Mouse (Mus musculus): ENCODE results near the gene Slc46a2. TPM values are rescaled to one million over a fixed set of nuclear protein-coding genes. Genes with fewer than 3 reads are reported as not detected.

The Slc46a2 gene
- polyA plus RNA-seq, 1 experiment: not detected

DNA sequence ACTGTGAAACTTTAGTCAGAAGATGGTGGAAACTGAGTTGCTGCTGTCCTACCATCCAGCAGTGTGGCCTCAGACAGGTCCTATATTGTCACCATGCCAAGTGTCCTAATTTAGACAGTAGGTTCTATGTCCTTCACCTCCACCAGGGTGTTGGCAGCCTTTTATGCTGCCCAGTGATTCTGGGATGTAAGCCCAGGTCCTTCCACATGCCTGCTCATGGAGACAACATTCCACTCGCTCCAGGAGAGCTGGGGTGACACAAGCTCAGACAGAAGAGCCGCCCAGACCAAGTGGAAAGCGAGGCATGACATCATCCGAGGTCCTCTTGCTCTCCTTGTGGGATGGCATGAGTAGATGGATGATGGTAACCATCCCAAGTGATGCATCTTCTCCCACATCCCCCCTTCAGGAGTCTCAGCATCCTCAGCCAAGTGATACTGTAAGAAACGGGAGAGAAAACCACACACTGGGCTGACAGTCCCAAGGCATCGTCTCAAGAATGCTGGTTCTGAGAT is 24.7 kb downstream of the Slc46a2 start:
- DNase-seq (ENCODE audit: low read depth): no peak

DNA sequence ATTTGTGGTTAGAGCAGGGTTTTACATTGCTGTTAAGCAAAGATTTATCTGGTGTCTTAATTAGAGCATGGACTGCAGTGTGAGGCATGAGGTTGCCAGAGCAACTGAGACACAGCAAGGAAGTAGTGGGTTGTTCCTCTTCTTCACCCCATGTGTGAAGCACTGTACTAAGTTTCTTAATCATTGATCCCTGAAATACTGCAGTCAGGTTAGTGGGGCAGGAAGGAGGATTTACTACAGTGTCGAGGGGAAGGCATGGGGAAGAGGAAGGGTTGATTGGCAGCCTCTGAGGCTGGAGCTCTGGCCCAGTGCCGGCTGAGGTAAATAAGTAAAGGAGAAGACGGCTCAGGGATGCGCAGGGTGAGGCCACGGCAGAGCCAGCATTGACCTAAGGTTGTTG is 26.8 kb downstream of the Slc46a2 start:
- TF ChIP-seq CTCF (IDR thresholded peaks at IDR 0.05; ENCODE audit: borderline replicate concordance, extremely low read depth, insufficient read depth, insufficient read length) (no peak), POLR2A (IDR thresholded peaks at IDR 0.05; ENCODE audit: borderline replicate concordance, extremely low read depth, insufficient read depth, insufficient read length, poor library complexity, severe bottlenecking) (no peak)
- DNase-seq (ENCODE audit: low read depth): no peak

More for the DNA sequence above, 24.7 kb downstream of the Slc46a2 start:
- TF ChIP-seq CTCF (IDR thresholded peaks at IDR 0.05; ENCODE audit: borderline replicate concordance, extremely low read depth, insufficient read depth, insufficient read length) (no peak), POLR2A (IDR thresholded peaks at IDR 0.05; ENCODE audit: borderline replicate concordance, extremely low read depth, insufficient read depth, insufficient read length, poor library complexity, severe bottlenecking) (no peak)

- TF ChIP-seq POLR2A (IDR thresholded peaks at IDR 0.05; ENCODE audit: borderline replicate concordance, extremely low read depth, insufficient read depth, insufficient read length, poor library complexity, severe bottlenecking): no peak
- no peak for TF ChIP-seq CTCF (IDR thresholded peaks at IDR 0.05; ENCODE audit: borderline replicate concordance, extremely low read depth, insufficient read depth, insufficient read length)
- DNase-seq (ENCODE audit: low read depth): no peak
These were observed 27.8 kb downstream of the Slc46a2 start for GRCm38 (mm10) chr4:59887011-59887410.

- no peak for TF ChIP-seq CTCF (IDR thresholded peaks at IDR 0.05; ENCODE audit: borderline replicate concordance, extremely low read depth, insufficient read depth, insufficient read length)
- TF ChIP-seq POLR2A (IDR thresholded peaks at IDR 0.05; ENCODE audit: borderline replicate concordance, extremely low read depth, insufficient read depth, insufficient read length, poor library complexity, severe bottlenecking): no peak
- no peak for DNase-seq (ENCODE audit: low read depth)
These were observed 28.6 kb downstream of the Slc46a2 start for GRCm38 (mm10) chr4:59886281-59886680.

- no peak for TF ChIP-seq POLR2A (IDR thresholded peaks at IDR 0.05; ENCODE audit: borderline replicate concordance, extremely low read depth, insufficient read depth, insufficient read length, poor library complexity, severe bottlenecking)
- no peak for DNase-seq (ENCODE audit: low read depth)
These were observed 30.6 kb downstream of the Slc46a2 start for GRCm38 (mm10) chr4:59884136-59884696.

DNA sequence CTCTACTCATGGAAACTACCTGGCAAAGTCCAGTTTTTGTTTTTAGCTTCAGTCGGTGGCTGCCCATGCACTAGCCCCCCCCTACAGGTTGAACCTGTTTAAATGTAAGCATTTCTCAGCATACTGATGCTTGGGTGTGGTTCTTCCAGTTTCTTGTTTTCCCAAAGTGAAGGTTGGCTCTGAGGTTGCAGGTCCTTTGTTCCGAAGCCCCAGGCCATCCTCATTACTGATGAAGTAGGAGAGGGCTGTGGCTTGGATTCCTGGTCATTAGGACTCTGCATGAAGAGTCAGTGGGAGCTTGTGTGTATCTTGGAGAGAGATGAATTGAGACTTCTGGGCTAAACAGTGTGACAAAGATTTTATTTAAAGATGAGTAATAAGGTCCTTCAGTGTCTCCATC is 33.6 kb downstream of the Slc46a2 start:
- DNase-seq (ENCODE audit: low read depth): no peak
- TF ChIP-seq POLR2A (IDR thresholded peaks at IDR 0.05; ENCODE audit: borderline replicate concordance, extremely low read depth, insufficient read depth, insufficient read length, poor library complexity, severe bottlenecking) (no peak), CTCF (IDR thresholded peaks at IDR 0.05; ENCODE audit: borderline replicate concordance, extremely low read depth, insufficient read depth, insufficient read length) (no peak)

DNA sequence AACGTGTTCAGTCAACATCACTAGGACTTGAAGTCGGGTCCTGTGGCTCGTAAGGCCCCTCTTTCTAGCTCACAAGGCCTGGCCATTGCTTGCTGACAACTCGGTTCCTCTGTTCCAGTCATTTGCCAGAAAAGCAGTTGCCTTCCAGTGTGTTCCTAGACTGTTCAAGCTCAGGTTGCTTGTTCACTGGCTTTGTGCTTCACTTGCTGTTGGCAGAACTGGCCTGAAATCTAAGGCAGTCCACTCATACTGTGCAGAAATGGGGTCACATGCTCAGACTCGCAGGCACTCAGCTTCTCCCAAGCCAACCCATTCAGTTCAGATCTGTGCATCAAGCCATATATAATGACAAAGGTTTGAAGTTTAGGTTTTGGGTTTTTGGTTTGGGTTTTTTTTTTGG is 34.1 kb downstream of the Slc46a2 start:
- TF ChIP-seq CTCF (IDR thresholded peaks at IDR 0.05; ENCODE audit: borderline replicate concordance, extremely low read depth, insufficient read depth, insufficient read length) (no peak), POLR2A (IDR thresholded peaks at IDR 0.05; ENCODE audit: borderline replicate concordance, extremely low read depth, insufficient read depth, insufficient read length, poor library complexity, severe bottlenecking) (no peak)
- DNase-seq (ENCODE audit: low read depth): no peak

GRCm38 (mm10) chr4:59879444-59879843 is 35.4 kb downstream of the Slc46a2 start:
- TF ChIP-seq CTCF (IDR thresholded peaks at IDR 0.05; ENCODE audit: borderline replicate concordance, extremely low read depth, insufficient read depth, insufficient read length): no peak
- no peak for TF ChIP-seq POLR2A (IDR thresholded peaks at IDR 0.05; ENCODE audit: borderline replicate concordance, extremely low read depth, insufficient read depth, insufficient read length, poor library complexity, severe bottlenecking)
- DNase-seq (ENCODE audit: low read depth): peak; percentile 67

GRCm38 (mm10) chr4:59878595-59878994 is 36.3 kb downstream of the Slc46a2 start:
- TF ChIP-seq CTCF (IDR thresholded peaks at IDR 0.05; ENCODE audit: borderline replicate concordance, extremely low read depth, insufficient read depth, insufficient read length): no peak
- DNase-seq (ENCODE audit: low read depth): no peak

DNA sequence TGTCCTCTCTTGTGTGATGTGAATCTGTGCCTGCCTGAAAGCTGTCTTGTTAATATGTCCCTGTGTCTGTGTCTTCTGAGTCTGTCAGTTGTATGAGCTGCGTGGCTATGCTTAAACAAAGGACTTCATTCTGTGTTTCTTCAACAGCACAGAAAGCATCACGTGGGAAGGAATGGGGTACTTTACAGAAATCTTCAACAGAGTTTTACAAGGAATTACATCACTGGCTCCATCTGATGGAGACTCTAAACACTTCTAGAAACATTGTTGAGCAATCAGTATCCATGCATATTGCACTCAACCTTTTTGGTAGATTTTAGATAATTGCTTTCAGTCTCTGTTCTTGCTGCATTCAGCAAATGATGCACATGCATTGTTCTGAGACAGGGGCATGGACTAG is 37.8 kb downstream of the Slc46a2 start:
- TF ChIP-seq CTCF (IDR thresholded peaks at IDR 0.05; ENCODE audit: borderline replicate concordance, extremely low read depth, insufficient read depth, insufficient read length) (no peak), POLR2A (IDR thresholded peaks at IDR 0.05; ENCODE audit: borderline replicate concordance, extremely low read depth, insufficient read depth, insufficient read length, poor library complexity, severe bottlenecking) (no peak)
- DNase-seq (ENCODE audit: low read depth): peak; percentile 37

DNA sequence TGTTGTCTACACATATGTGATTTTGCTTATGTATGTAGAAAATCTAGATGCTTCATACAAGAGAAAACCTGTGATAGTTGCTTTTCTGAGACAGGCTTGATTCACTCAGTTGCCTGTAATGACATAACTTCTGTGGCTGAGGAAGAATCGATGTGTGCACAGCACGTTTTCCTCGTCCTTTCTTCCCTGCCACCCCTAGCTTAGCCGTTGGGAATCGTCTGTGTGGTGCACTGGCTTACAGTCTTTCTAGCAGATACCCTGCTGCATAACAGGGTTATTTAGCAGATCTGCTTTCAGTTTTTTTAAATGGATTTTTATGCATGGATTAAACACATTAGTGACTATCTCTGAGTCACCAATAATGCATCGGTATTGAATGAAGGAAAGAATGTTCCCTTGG is 38.3 kb downstream of the Slc46a2 start:
- DNase-seq (ENCODE audit: low read depth): peak; percentile 25
- TF ChIP-seq CTCF (IDR thresholded peaks at IDR 0.05; ENCODE audit: borderline replicate concordance, extremely low read depth, insufficient read depth, insufficient read length) (no peak), POLR2A (IDR thresholded peaks at IDR 0.05; ENCODE audit: borderline replicate concordance, extremely low read depth, insufficient read depth, insufficient read length, poor library complexity, severe bottlenecking) (no peak)

- DNase-seq (ENCODE audit: low read depth): no peak
These were observed 41.0 kb downstream of the Slc46a2 start for GRCm38 (mm10) chr4:59873830-59874229.

More at GRCm38 (mm10) chr4:59873830-59874229, 41.0 kb downstream of the Slc46a2 start:
- TF ChIP-seq CTCF (IDR thresholded peaks at IDR 0.05; ENCODE audit: borderline replicate concordance, extremely low read depth, insufficient read depth, insufficient read length) (no peak), POLR2A (IDR thresholded peaks at IDR 0.05; ENCODE audit: borderline replicate concordance, extremely low read depth, insufficient read depth, insufficient read length, poor library complexity, severe bottlenecking) (no peak)
